Mouse (Mus musculus) myocyte (in vitro differentiated cells): Measurements from ENCODE around the gene Rpl9-ps6. TPM values are rescaled to one million over a fixed set of nuclear protein-coding genes. Genes with fewer than 3 reads are reported as not detected.

ENCODE experiments used
- H3K27me3 ChIP-seq: one replicate; pipeline ENCODE4 v1.6.1; 2011; ENCODE audit not compliant: control insufficient read depth, insufficient read depth, insufficient read length
- H3K36me3 ChIP-seq: one replicate; pipeline ENCODE4 v1.6.1; 2011; ENCODE audit not compliant: control insufficient read depth, insufficient read depth
- H3K4me2 ChIP-seq: one replicate; pipeline ENCODE4 v1.6.1; 2011; ENCODE audit warnings: low read depth, control low read depth
- H3K4me3 ChIP-seq: one replicate; pipeline ENCODE4 v1.5.1; 2011; ENCODE audit warnings: mild to moderate bottlenecking, control low read depth, moderate library complexity
- H3K79me2 ChIP-seq: one replicate; pipeline ENCODE4 v1.6.1; 2011; ENCODE audit not compliant: control insufficient read depth, insufficient read depth
- H3ac ChIP-seq: one replicate; pipeline ENCODE4 v1.6.1; 2011; ENCODE audit not compliant: control insufficient read depth, insufficient read length
- CEBPB ChIP-seq: IDR thresholded peaks from 2 replicates; pipeline ENCODE4 v1.6.1; 2011; ENCODE audit warnings: mild to moderate bottlenecking, moderate library complexity; ENCODE audit not compliant: poor library complexity, insufficient read depth, severe bottlenecking
- E2F4 ChIP-seq: IDR thresholded peaks from one replicate; pipeline ENCODE4 v1.6.1; 2011; ENCODE audit warnings: mild to moderate bottlenecking, control low read depth, moderate library complexity; ENCODE audit not compliant: insufficient read depth
- MAX ChIP-seq: IDR thresholded peaks from one replicate; pipeline ENCODE4 v1.6.1; 2011; ENCODE audit warnings: low read depth, mild to moderate bottlenecking, control low read depth
- MYOD1 ChIP-seq, 3 experiments: IDR thresholded peaks; one replicate each; pipeline ENCODE4 v1.6.1; 2011; ENCODE audit warnings: control low read depth in 2 of 3, low read depth in 2 of 3, mild to moderate bottlenecking in 2 of 3, moderate library complexity in 1 of 3; ENCODE audit not compliant: insufficient read length in 2 of 3, control insufficient read depth in 1 of 3
- MYOG ChIP-seq, 3 experiments: IDR thresholded peaks; one replicate each; pipeline ENCODE4 v1.6.1; 2011; ENCODE audit warnings: control low read depth in 2 of 3, low read depth in 2 of 3, mild to moderate bottlenecking in 2 of 3; ENCODE audit not compliant: insufficient read length in 2 of 3, control insufficient read depth in 1 of 3, insufficient read depth in 1 of 3
- POLR2A ChIP-seq: IDR thresholded peaks from one replicate; pipeline ENCODE4 v1.6.1; 2011; ENCODE audit warnings: low read depth, mild to moderate bottlenecking, control low read depth, moderate library complexity; ENCODE audit not compliant: insufficient read length
- POLR2AphosphoS2 ChIP-seq: IDR thresholded peaks from one replicate; pipeline ENCODE4 v1.6.1; 2011; ENCODE audit warnings: low read depth, control low read depth; ENCODE audit not compliant: insufficient read length
- REST ChIP-seq: IDR thresholded peaks from one replicate; pipeline ENCODE4 v1.6.1; 2011; ENCODE audit warnings: mild to moderate bottlenecking, control low read depth, moderate library complexity; ENCODE audit not compliant: insufficient read depth, insufficient read length
- SRF ChIP-seq: IDR thresholded peaks from one replicate; pipeline ENCODE4 v1.6.1; 2011; ENCODE audit warnings: low read depth; ENCODE audit not compliant: control insufficient read depth, insufficient read length
- TCF12 ChIP-seq: IDR thresholded peaks from one replicate; pipeline ENCODE4 v1.6.1; 2011; ENCODE audit warnings: mild to moderate bottlenecking, control low read depth; ENCODE audit not compliant: poor library complexity, insufficient read depth, severe bottlenecking
- TCF3 ChIP-seq: IDR thresholded peaks from one replicate; pipeline ENCODE4 v1.6.1; 2011; ENCODE audit warnings: low read depth, control low read depth; ENCODE audit not compliant: insufficient read length
- USF1 ChIP-seq: IDR thresholded peaks from one replicate; pipeline ENCODE4 v1.6.1; 2011; ENCODE audit warnings: low read depth, mild to moderate bottlenecking, control low read depth, moderate library complexity
- polyA plus RNA-seq: library from polyadenylated mRNA; unstranded; fragments of >200 nt; fragmentation: generic; extraction: Trizol; gene quantifications from one replicate; pipeline ENCODE4 v1.2.1, GENCODE M21; 2012; ENCODE audit warnings: missing spikeins

Rpl9-ps6 gene
- polyA plus RNA-seq, 1 experiment = 91.2 TPM

GRCm38 (mm10) chr19:32497411-32497810, 31.0 kb upstream of the Rpl9-ps6 start:
- Histone ChIP-seq H3ac (no peak overlapping the region), H3K4me2 (no peak overlapping the region), H3K4me3 (no peak overlapping the region), H3K79me2 (peaks cover 6% of the 10 kb centered on the region), H3K36me3 (peaks cover 23% of the 10 kb centered on the region), H3K27me3 (no peaks in the 10 kb centered on the region)
- TF ChIP-seq REST (no peak), SRF (no peak), POLR2AphosphoS2 (no peak), MYOG (IDR thresholded peaks at IDR 0.05; ENCODE audit: control insufficient read depth in 1 of 3, insufficient read depth in 1 of 3, insufficient read length in 2 of 3, low read depth in 2 of 3) (no peak), E2F4 (no peak), USF1 (no peak), CEBPB (no peak), MYOD1 (IDR thresholded peaks at IDR 0.05; ENCODE audit: control insufficient read depth in 1 of 3, insufficient read length in 2 of 3, low read depth in 2 of 3) (no peak), MAX (no peak), TCF12 (no peak), TCF3 (no peak), POLR2A (no peak)

- Histone ChIP-seq H3K4me3 (no peak overlapping the region), H3K79me2 (no peaks in the 10 kb centered on the region), H3ac (no peak overlapping the region), H3K4me2 (no peak overlapping the region), H3K27me3 (no peaks in the 10 kb centered on the region), H3K36me3 (peaks cover 19% of the 10 kb centered on the region)
- no peak for TF ChIP-seq POLR2AphosphoS2
- no peak for TF ChIP-seq TCF12
- TF ChIP-seq TCF3 = no peak
- TF ChIP-seq POLR2A = no peak
- no peak for TF ChIP-seq SRF
Observed at GRCm38 (mm10) chr19:32495034-32495433, 28.7 kb upstream of the Rpl9-ps6 start.

- Histone ChIP-seq H3ac (no peak overlapping the region), H3K27me3 (no peaks in the 10 kb centered on the region), H3K36me3 (peaks cover 18% of the 10 kb centered on the region), H3K4me2 (no peak overlapping the region), H3K79me2 (no peaks in the 10 kb centered on the region), H3K4me3 (no peak overlapping the region)
- TF ChIP-seq USF1 = no peak
- no peak for TF ChIP-seq POLR2AphosphoS2
- no peak for TF ChIP-seq E2F4
Observed at GRCm38 (mm10) chr19:32494611-32495010, 28.2 kb upstream of the Rpl9-ps6 start.

- TF ChIP-seq SRF (no peak), TCF12 (no peak), MAX (no peak)
- peaks cover 14% of the 10 kb centered on the region for H3K36me3 ChIP-seq
- no peaks in the 10 kb centered on the region for H3K27me3 ChIP-seq
- no peak overlapping the region for H3ac ChIP-seq
- no peak overlapping the region for H3K4me2 ChIP-seq
- no peak overlapping the region for H3K4me3 ChIP-seq
- peaks cover 2% of the 10 kb centered on the region for H3K79me2 ChIP-seq
Observed at GRCm38 (mm10) chr19:32493471-32493870, 27.1 kb upstream of the Rpl9-ps6 start.

- H3K79me2 ChIP-seq = peaks cover 3% of the 10 kb centered on the region
- no peaks in the 10 kb centered on the region for H3K27me3 ChIP-seq
- no peak overlapping the region for H3ac ChIP-seq
- no peak overlapping the region for H3K4me3 ChIP-seq
- no peak overlapping the region for H3K4me2 ChIP-seq
- TF ChIP-seq E2F4 (no peak), TCF12 (no peak), USF1 (no peak), CEBPB (no peak), SRF (no peak), POLR2A (no peak), MYOD1 (IDR thresholded peaks at IDR 0.05; ENCODE audit: control insufficient read depth in 1 of 3, insufficient read length in 2 of 3, low read depth in 2 of 3) (no peak), MAX (no peak), POLR2AphosphoS2 (no peak), TCF3 (no peak), MYOG (IDR thresholded peaks at IDR 0.05; ENCODE audit: control insufficient read depth in 1 of 3, insufficient read depth in 1 of 3, insufficient read length in 2 of 3, low read depth in 2 of 3) (no peak), REST (no peak)
- peaks cover 14% of the 10 kb centered on the region for H3K36me3 ChIP-seq
Observed at GRCm38 (mm10) chr19:32492981-32493380, 26.6 kb upstream of the Rpl9-ps6 start.

GRCm38 (mm10) chr19:32492339-32492738, 26.0 kb upstream of the Rpl9-ps6 start:
- H3K79me2 ChIP-seq = peaks cover 9% of the 10 kb centered on the region
- no peak for TF ChIP-seq USF1
- TF ChIP-seq MAX = no peak
- TF ChIP-seq SRF = no peak
- no peak for TF ChIP-seq POLR2A
- TF ChIP-seq CEBPB = no peak
- TF ChIP-seq TCF12 = no peak
- TF ChIP-seq MYOD1 (IDR thresholded peaks at IDR 0.05; ENCODE audit: control insufficient read depth in 1 of 3, insufficient read length in 2 of 3, low read depth in 2 of 3) = no peak
- no peak for TF ChIP-seq MYOG (IDR thresholded peaks at IDR 0.05; ENCODE audit: control insufficient read depth in 1 of 3, insufficient read depth in 1 of 3, insufficient read length in 2 of 3, low read depth in 2 of 3)
- no peak for TF ChIP-seq POLR2AphosphoS2
- TF ChIP-seq E2F4 = no peak
- TF ChIP-seq REST = no peak
- TF ChIP-seq TCF3 = no peak
- H3ac ChIP-seq = no peak overlapping the region
- peaks cover 14% of the 10 kb centered on the region for H3K36me3 ChIP-seq
- H3K27me3 ChIP-seq = no peaks in the 10 kb centered on the region
- no peak overlapping the region for H3K4me3 ChIP-seq
- H3K4me2 ChIP-seq = no peak overlapping the region
